Mouse (Mus musculus) midbrain, embryonic 10.5 days (tissue): ENCODE results near the gene Ergic2. TPM values are rescaled to one million over a fixed set of nuclear protein-coding genes. Genes with fewer than 3 reads are reported as not detected.

ENCODE experiments used
- DNase-seq: peaks from one replicate; pipeline ENCODE4 v3.0.0-alpha.2; 2017; ENCODE audit warnings: low spot score
- H3K27ac ChIP-seq: fragments of 300-500 bp; sonication (generic); replicated peaks from 2 replicates; pipeline ENCODE4 v1.5.1; 2016; ENCODE audit warnings: mild to moderate bottlenecking
- H3K27me3 ChIP-seq: fragments of 300-500 bp; sonication (generic); 2 replicates; pipeline ENCODE4 v1.6.1; 2016; ENCODE audit warnings: low read depth, mild to moderate bottlenecking; ENCODE audit not compliant: poor library complexity, severe bottlenecking
- H3K36me3 ChIP-seq: fragments of 300-500 bp; sonication (generic); 2 replicates; pipeline ENCODE4 v1.6.1; 2016; ENCODE audit warnings: mild to moderate bottlenecking, moderate library complexity
- H3K4me1 ChIP-seq: fragments of 300-500 bp; sonication (generic); 2 replicates; pipeline ENCODE4 v1.6.1; 2016
- H3K4me3 ChIP-seq: fragments of 300-500 bp; sonication (generic); 2 replicates; pipeline ENCODE4 v1.5.1; 2016; ENCODE audit warnings: mild to moderate bottlenecking, moderate library complexity
- H3K9me3 ChIP-seq: fragments of 300-500 bp; sonication (generic); replicated peaks from 2 replicates; pipeline ENCODE4 v1.6.1; 2016; ENCODE audit warnings: mild to moderate bottlenecking
- WGBS: fragments of 180-500 bp; shearing (Covaris S2); methylation state at CpG from one replicate; pipeline ENCODE4 v1.1.7; 2016; 5-methylcytosine and 5-hydroxymethylcytosine counted together
- polyA plus RNA-seq: library from polyadenylated mRNA; unstranded; fragments of >200 nt; fragmentation: Nextera tagmentation; extraction: Ambion mirVana; gene quantifications from 2 replicates; pipeline ENCODE4 v1.2.1, GENCODE M21; 2016

The Ergic2 gene
- polyA plus RNA-seq, 1 experiment from 2014 or later = 187 TPM

DNA sequence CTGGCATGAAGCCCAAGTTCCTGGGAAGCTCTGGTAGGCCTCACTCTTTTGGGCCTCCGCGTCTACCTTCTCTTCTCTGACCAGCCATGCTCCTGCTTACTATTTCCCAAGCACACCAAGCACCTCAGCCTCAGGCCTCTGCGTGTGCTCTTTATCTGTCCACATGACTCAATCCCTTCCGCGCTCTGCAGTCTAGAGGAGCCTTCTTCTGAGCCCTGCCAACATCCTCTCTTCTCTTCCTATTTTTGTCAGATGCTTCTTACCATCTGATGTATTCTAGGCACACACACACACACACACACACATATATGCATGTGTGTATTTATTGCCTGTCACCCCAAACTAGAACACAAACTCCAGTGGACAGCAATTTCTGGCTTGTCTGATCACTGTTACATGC, 29.5 kb upstream of the Ergic2 start:
- no peaks in the 10 kb centered on the region for H3K9me3 ChIP-seq
- H3K4me3 ChIP-seq = no peak overlapping the region
- WGBS = 98% methylated on average over 5 of the region's 5 CpGs
- H3K27ac ChIP-seq = no peak overlapping the region
- H3K36me3 ChIP-seq = no peaks in the 10 kb centered on the region
- no peaks in the 10 kb centered on the region for H3K4me1 ChIP-seq
- H3K27me3 ChIP-seq = no peaks in the 10 kb centered on the region
- no peak for DNase-seq

DNA sequence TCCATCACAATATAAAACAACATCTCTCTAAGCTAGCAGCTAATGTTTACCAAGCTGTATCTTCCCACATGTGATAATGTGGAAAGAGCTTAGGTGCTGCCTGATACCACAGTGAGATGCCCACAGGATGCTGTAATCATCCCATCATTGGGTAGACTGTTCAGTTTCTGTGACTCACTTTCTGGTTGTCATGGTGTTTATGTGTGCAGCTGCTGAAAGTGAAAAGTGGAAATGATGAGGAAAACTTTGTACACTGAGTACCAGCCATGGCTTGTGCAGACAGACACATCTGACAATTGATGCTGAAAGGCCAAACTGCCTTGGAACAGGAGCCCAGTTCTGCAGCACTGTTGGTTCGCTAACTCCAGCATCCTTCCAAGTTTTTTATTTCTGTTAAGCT, 27.1 kb upstream of the Ergic2 start:
- no peak for DNase-seq
- WGBS = 82% methylated on average over 1 of the region's 1 CpGs
- no peaks in the 10 kb centered on the region for H3K4me1 ChIP-seq
- no peak overlapping the region for H3K4me3 ChIP-seq
- no peaks in the 10 kb centered on the region for H3K36me3 ChIP-seq
- no peaks in the 10 kb centered on the region for H3K27me3 ChIP-seq
- no peak overlapping the region for H3K27ac ChIP-seq
- H3K9me3 ChIP-seq = no peaks in the 10 kb centered on the region

DNA sequence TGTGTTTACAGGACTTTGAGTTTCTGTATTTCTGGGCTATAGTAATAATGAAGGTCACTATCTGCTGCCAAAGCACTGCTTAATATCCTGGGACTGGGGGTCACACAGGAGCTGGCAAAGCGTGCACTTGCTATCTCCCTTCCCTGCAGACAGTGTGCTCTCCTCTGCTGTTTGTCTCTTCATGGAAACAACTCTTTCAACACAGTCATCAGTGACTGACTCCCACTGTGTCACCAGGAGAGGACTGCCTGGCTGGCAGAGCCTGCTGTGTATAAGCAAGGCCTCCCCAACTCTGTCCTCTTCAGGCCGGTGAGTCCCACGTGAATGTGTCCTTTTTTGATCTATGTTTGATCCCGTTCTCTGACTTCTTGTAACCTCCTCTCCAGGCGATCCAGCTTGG, 25.3 kb upstream of the Ergic2 start:
- WGBS = 60% methylated on average over 5 of the region's 5 CpGs
- H3K9me3 ChIP-seq = no peaks in the 10 kb centered on the region
- H3K4me3 ChIP-seq = no peak overlapping the region
- no peak for DNase-seq
- H3K36me3 ChIP-seq = no peaks in the 10 kb centered on the region
- H3K4me1 ChIP-seq = no peaks in the 10 kb centered on the region
- no peaks in the 10 kb centered on the region for H3K27me3 ChIP-seq
- H3K27ac ChIP-seq = no peak overlapping the region

DNA sequence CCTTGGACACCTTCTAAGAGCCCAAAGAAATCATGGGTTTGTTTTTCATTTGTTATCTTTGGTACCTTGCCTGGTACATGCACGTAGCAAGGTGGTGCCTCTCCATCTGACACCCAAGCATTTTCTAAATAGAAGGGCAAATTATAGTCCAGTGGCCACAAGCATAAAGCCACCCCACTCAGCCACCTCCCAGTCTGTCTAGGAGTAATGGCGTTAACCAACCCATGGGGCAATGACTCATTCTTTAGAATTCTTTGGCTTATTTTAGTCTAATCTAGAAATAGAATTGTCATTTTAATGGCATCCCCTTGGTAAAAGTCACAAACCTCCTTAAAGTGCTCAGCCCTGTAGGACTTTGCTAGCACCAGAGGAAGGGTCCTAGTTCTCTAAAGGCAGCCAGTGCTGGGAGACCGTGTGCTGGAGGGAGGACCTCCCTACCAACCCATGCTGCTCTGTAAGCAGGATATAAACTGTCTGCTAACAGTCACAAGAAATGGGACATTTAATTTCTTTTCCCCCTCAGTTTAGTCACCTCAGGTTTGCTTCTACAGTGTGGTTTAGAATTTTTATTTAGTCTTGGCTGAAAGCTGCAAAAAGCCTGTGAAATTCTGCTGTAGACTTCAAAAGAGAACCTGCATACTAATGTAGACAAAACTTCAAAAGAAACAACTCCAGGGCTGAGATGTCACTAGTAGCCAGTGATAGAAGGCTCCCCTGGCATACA, 22.1 kb upstream of the Ergic2 start:
- no peaks in the 10 kb centered on the region for H3K27me3 ChIP-seq
- H3K4me1 ChIP-seq = no peaks in the 10 kb centered on the region
- DNase-seq = no peak
- H3K36me3 ChIP-seq = no peaks in the 10 kb centered on the region
- H3K9me3 ChIP-seq = no peaks in the 10 kb centered on the region
- H3K4me3 ChIP-seq = no peak overlapping the region
- 82% methylated on average over 3 of the region's 3 CpGs for WGBS
- no peak overlapping the region for H3K27ac ChIP-seq

DNA sequence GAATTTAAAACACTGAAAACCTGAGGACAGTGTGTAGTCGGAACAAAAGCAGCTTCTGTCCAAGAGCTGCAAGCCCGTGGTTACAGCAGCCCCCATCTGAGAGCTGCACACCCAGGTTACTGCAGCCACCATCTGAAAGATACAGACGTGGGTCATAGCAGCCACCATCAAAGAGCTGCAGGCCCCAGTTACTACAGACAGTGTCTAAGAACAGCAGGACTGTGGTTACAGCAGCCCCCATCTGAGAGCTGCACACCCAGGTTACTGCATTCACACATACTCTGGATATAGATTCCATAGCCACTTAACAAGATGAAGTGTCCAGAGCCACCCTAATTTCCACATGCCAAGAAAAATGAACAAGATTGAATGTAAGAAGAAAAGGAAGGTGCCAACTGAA, 15.4 kb upstream of the Ergic2 start:
- 71% methylated on average over 3 of the region's 3 CpGs for WGBS
- H3K36me3 ChIP-seq = no peaks in the 10 kb centered on the region
- H3K4me1 ChIP-seq = 0 out of 2 replicates have a peak, but pooled peaks cover 3% of the 10 kb centered on the region
- no peaks in the 10 kb centered on the region for H3K27me3 ChIP-seq
- no peak overlapping the region for H3K27ac ChIP-seq
- H3K9me3 ChIP-seq = no peaks in the 10 kb centered on the region
- H3K4me3 ChIP-seq = no peak overlapping the region
- no peak for DNase-seq

DNA sequence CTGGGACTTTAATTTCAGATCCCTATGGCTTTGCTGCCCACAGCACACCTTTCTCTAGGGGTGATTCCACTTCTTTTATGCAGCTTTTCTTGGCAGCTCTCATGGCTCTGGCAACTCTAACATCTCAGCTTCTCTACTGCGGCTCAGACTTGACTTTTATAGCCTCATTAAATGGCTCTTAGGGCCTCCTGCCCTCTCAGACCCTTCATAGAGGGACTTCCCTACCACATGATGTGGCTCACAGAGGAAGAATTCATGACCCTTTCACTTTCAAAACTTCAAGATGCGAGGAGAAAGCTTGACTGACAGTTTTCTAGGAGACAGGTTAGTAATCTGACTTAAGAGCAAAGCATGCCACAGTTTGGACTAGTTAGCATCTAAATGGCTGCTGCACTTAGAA, 10.5 kb upstream of the Ergic2 start:
- Histone ChIP-seq H3K9me3 (no peaks in the 10 kb centered on the region), H3K27me3 (no peaks in the 10 kb centered on the region), H3K27ac (no peak overlapping the region), H3K4me1 (0 out of 2 replicates have a peak, but pooled peaks cover 3% of the 10 kb centered on the region), H3K4me3 (no peak overlapping the region), H3K36me3 (no peaks in the 10 kb centered on the region)
- DNase-seq = no peak
- 67% methylated on average over 2 of the region's 2 CpGs for WGBS

DNA sequence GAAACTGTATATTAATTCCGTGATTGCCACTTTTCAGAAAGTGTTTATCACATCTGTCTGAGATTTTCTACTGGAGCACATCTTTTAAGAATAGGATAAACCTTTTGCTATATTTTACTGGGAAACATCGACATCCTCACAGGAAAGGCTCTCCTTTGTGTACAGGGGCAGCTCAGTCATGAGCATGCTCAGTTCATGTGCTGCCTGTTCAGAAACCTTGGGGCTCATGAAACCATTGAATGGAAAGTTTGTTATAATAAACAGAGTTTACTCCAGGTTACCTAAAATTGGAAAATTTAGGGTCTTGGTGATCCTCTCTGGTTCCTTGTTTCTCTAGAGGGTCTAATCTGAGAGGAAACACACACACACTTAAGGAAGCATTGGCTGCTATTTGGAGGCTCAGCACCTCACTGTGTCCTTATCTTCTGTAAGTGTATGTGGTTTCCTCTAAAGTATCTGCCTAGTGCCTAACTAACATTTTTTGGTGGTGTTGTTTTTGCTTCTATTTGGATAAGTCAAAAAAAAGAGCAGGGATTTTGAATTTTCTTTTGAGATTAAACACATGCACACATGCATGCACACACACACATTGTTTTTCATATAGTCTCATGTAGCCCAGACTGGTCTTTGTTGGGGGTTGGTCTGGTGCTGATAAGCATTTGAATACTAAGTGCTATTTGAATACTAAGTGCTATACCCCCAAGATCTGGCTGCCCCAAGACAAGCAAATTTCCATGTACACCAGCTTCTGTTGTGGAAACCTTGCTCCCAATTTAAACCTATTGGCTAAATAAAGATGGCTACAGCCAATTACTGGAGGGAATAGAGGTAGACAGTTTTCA, 6.3 kb upstream of the Ergic2 start:
- H3K27me3 ChIP-seq = no peaks in the 10 kb centered on the region
- H3K9me3 ChIP-seq = no peaks in the 10 kb centered on the region
- H3K36me3 ChIP-seq = no peaks in the 10 kb centered on the region
- no peak for DNase-seq
- H3K4me1 ChIP-seq = 0 out of 2 replicates have a peak, but pooled peaks cover 3% of the 10 kb centered on the region
- H3K27ac ChIP-seq = no peak overlapping the region
- no peak overlapping the region for H3K4me3 ChIP-seq
- WGBS = 85% methylated on average over 2 of the region's 2 CpGs

DNA sequence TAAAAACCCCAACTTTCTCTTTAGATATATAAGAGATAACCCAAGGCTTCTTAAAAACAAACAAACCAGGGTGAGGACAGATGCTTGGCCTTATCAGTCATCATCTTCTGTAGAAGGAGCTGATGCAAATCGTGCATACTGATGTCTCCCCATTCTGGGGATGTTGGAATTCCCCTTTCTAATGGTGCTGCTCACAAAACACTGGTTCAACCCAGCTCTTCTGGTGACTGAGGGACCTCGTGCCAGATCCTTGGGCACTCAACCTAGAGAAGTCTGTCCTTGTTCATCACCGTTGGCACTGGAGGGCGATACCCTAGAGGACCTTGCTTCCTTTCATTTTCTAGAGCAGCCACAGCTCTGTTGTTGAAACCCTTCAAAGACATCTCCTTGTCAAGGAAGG, 4.6 kb upstream of the Ergic2 start:
- no peaks in the 10 kb centered on the region for H3K27me3 ChIP-seq
- H3K9me3 ChIP-seq = no peaks in the 10 kb centered on the region
- DNase-seq = no peak
- WGBS = 92% methylated on average over 4 of the region's 4 CpGs
- no peak overlapping the region for H3K4me3 ChIP-seq
- no peak overlapping the region for H3K27ac ChIP-seq
- no peaks in the 10 kb centered on the region for H3K36me3 ChIP-seq
- H3K4me1 ChIP-seq = peaks cover 8% of the 10 kb centered on the region

DNA sequence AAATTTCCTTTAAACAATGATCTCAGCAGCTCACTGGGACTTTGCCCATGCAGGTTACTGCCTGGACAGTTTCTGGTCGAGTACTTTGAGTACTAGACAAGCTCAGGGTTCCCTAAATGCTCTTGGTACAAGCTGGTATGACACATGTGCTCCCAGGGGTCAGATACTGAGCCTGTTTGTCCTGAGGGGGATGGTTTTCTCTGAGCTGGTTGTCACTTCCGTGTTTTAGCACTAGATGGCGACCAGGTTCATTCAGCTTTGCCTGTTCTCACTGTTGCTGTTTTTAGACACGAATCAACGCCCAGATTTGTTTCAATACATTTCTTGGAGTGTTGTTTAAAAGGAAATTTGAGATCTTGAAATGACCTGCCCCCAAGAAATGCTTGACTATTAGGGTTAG, 2.6 kb upstream of the Ergic2 start:
- H3K27ac ChIP-seq = no peak overlapping the region
- peak; percentile 41 for DNase-seq
- no peak overlapping the region for H3K4me3 ChIP-seq
- no peaks in the 10 kb centered on the region for H3K27me3 ChIP-seq
- no peaks in the 10 kb centered on the region for H3K36me3 ChIP-seq
- peaks cover 19% of the 10 kb centered on the region for H3K4me1 ChIP-seq
- H3K9me3 ChIP-seq = no peaks in the 10 kb centered on the region
- WGBS = 19% methylated on average over 5 of the region's 5 CpGs

DNA sequence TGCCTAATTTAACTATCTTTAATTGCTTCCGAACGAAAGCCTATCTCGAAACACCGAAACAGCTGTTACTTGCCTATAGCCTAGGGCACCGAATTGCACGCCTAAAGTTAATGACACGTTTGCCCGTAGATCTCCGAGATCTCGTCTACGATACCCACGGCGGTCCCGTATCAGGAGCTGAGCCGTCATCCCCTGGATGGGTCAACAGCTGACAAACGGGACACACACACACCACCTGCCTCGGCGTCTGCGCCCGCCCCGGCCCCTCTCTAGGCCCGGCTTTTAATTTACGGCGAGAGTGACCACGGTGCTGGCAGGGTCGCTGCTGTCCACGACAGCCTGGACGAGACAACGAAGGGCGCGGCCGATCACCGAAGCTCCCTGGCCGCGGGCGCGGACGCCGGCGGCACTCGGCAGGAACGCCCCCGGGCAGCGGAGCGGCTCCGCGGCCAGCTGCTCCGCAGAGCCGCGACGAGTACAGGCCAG, 740 bp downstream of the Ergic2 start:
- H3K4me1 ChIP-seq = peaks cover 19% of the 10 kb centered on the region
- no peaks in the 10 kb centered on the region for H3K9me3 ChIP-seq
- 1% methylated on average over 51 of the region's 51 CpGs for WGBS
- peak overlapping the region; percentile 86 for H3K4me3 ChIP-seq
- H3K36me3 ChIP-seq = 0 out of 2 replicates have a peak, but pooled peaks cover under 1% of the 10 kb centered on the region
- DNase-seq = no peak
- H3K27me3 ChIP-seq = no peaks in the 10 kb centered on the region
- H3K27ac ChIP-seq = peak overlapping the region; percentile 95

DNA sequence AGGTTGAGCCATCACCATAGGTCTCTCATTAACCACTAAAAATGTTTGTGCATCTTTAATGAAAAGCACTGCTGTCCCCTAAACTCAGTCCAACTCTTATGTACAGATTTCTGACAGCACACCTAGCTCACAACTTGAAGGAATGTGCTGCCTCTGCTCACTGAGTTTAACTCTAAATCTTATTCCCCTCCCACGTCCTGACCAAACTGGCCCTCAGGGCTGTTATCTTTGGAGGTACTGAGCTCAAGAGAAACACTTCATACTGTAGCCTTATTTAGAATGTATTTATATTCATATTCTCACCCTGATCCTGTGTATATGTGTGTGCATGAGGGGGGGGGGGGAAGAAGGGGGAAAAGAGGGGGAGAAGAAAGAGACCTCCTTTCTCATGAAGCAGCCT, 4.7 kb downstream of the Ergic2 start:
- WGBS = 70% methylated on average over 1 of the region's 1 CpGs
- DNase-seq = no peak
- no peak overlapping the region for H3K4me3 ChIP-seq
- no peaks in the 10 kb centered on the region for H3K27me3 ChIP-seq
- H3K36me3 ChIP-seq = peaks cover 38% of the 10 kb centered on the region
- no peak overlapping the region for H3K27ac ChIP-seq
- H3K9me3 ChIP-seq = no peaks in the 10 kb centered on the region
- H3K4me1 ChIP-seq = peaks cover 12% of the 10 kb centered on the region

DNA sequence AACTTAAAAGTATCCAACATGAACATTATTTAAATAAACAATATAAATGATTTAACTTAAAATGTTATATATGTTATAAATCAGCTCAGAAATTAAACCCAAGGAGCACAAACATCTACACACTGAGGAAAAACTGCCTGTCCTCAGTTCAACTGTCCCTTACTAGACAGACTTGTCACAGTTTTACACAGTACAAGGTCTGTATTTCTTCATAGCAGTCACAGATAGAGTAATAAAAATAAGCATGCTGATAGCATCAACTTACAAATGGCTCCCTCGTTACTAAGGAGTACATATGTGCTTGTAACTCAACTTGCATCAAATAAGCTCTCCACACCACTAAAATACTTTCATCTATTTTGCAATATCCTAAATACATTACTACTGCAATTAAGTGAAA, 7.0 kb downstream of the Ergic2 start:
- Histone ChIP-seq H3K4me3 (no peak overlapping the region), H3K27ac (no peak overlapping the region), H3K9me3 (no peaks in the 10 kb centered on the region), H3K27me3 (no peaks in the 10 kb centered on the region), H3K4me1 (peaks cover under 1% of the 10 kb centered on the region; the same call in 1 of the 2 replicates), H3K36me3 (peaks cover 62% of the 10 kb centered on the region)
- DNase-seq = no peak
- 97% methylated on average over 1 of the region's 1 CpGs for WGBS

DNA sequence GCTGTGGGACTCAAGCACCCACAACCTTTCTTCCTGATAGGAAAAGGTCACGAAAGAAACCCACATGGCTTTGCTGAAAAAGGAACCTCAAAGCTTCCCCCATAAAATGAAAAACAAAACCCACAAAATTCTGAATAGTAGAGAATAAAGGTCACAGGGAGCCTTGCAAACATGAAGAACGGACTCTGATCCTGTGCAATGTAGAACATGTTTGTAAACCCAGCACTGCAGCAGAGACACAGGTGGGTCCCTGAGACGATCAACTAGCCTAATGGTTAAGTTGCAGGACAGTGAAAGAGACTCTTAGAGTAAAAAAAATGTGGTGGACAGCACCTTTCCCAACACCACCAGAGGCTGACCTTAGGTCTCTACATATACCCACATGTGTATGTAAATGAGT, 12.4 kb downstream of the Ergic2 start:
- Histone ChIP-seq H3K36me3 (peaks cover 90% of the 10 kb centered on the region), H3K9me3 (no peaks in the 10 kb centered on the region), H3K4me1 (no peaks in the 10 kb centered on the region), H3K27ac (no peak overlapping the region), H3K4me3 (no peak overlapping the region), H3K27me3 (no peaks in the 10 kb centered on the region)
- no peak for DNase-seq
- 97% methylated on average over 3 of the region's 3 CpGs for WGBS
